Mouse (Mus musculus) limb, embryonic 11.5 days (tissue): ENCODE results near the gene Gpd1. TPM values are rescaled to one million over a fixed set of nuclear protein-coding genes. Genes with fewer than 3 reads are reported as not detected.
"Not testable (repeated sequence)": the region's sequence is repeated elsewhere in the genome, so short reads cannot be mapped to it uniquely, and the experiment has no call there.

Experiments used
- ATAC-seq: fragments of 200-750 bp; cut with Nextera tagmentation; 2 replicates; pipeline ENCODE4 v1.8.0; 2017; ENCODE audit warnings: low read depth; ENCODE audit not compliant: insufficient number of reproducible peaks, low FRiP score, low TSS enrichment
- DNase-seq: peaks from one replicate; pipeline ENCODE4 v3.0.0-alpha.2; 2015; ENCODE audit warnings: low spot score
- H3K27ac ChIP-seq: fragments of 300-500 bp; sonication (generic); replicated peaks from 2 replicates; pipeline ENCODE4 v1.5.1; 2014; ENCODE audit warnings: low read depth, mild to moderate bottlenecking, low read length
- H3K27me3 ChIP-seq: fragments of 300-500 bp; sonication (generic); 2 replicates; pipeline ENCODE4 v1.6.1; 2014; ENCODE audit warnings: mild to moderate bottlenecking, low read length, mixed read lengths; ENCODE audit not compliant: control insufficient read depth, insufficient read depth
- H3K36me3 ChIP-seq: fragments of 300-500 bp; sonication (generic); 2 replicates; pipeline ENCODE4 v1.6.1; 2014; ENCODE audit warnings: mild to moderate bottlenecking, low read length, moderate library complexity, mixed read lengths; ENCODE audit not compliant: control insufficient read depth, insufficient read depth
- H3K4me1 ChIP-seq: fragments of 300-500 bp; sonication (generic); 2 replicates; pipeline ENCODE4 v1.6.1; 2014; ENCODE audit warnings: low read length, mixed read lengths; ENCODE audit not compliant: control insufficient read depth, insufficient read depth
- H3K4me2 ChIP-seq: fragments of 300-500 bp; sonication (generic); 2 replicates; pipeline ENCODE4 v1.6.1; 2014; ENCODE audit warnings: low read depth, mild to moderate bottlenecking, moderate library complexity; ENCODE audit not compliant: severe bottlenecking
- H3K4me3 ChIP-seq: fragments of 300-500 bp; sonication (generic); 2 replicates; pipeline ENCODE4 v1.5.1; 2014; ENCODE audit warnings: low read depth, low read length
- H3K9ac ChIP-seq: fragments of 300-500 bp; sonication (generic); 2 replicates; pipeline ENCODE4 v1.6.1; 2014; ENCODE audit warnings: mild to moderate bottlenecking, low read length
- H3K9me3 ChIP-seq: fragments of 300-500 bp; sonication (generic); 2 replicates; pipeline ENCODE4 v1.6.1; 2016; ENCODE audit warnings: low read length; ENCODE audit not compliant: control insufficient read depth
- WGBS: fragments of 180-500 bp; shearing (Covaris S2); extraction: QIAGEN DNeasy Blood & Tissue Kit; methylation state at CpG from one replicate; pipeline ENCODE4 v1.1.7; 2014; 5-methylcytosine and 5-hydroxymethylcytosine counted together
- polyA plus RNA-seq: library from polyadenylated mRNA; unstranded; fragments of >200 nt; fragmentation: Nextera tagmentation; extraction: Ambion mirVana; gene quantifications from 2 replicates; pipeline ENCODE4 v1.2.1, GENCODE M21; 2014

Gene Gpd1
- polyA plus RNA-seq, 1 experiment from 2014 or later, result 0.27 TPM

- 83% methylated on average over 25 of the region's 25 CpGs for WGBS
These were observed 4.8 kb downstream of the Gpd1 start for GRCm38 (mm10) chr15:99721921-99722743.

GRCm38 (mm10) chr15:99723120-99723514 lies 5.8 kb downstream of the Gpd1 start:
- peak overlapping the region; percentile 8; the same call in 1 of the 2 replicates for H3K27ac ChIP-seq
- peaks cover 19% of the 10 kb centered on the region; the same call in 1 of the 2 replicates for H3K4me1 ChIP-seq
- ATAC-seq (no peak), DNase-seq (no peak)
- peak overlapping the region; percentile 37; the same call in 1 of the 2 replicates for H3K9ac ChIP-seq
- H3K4me3 ChIP-seq, result no peak overlapping the region
- 67% methylated on average over 10 of the region's 10 CpGs for WGBS
- peaks cover 5% of the 10 kb centered on the region for H3K36me3 ChIP-seq
- no peaks in the 10 kb centered on the region for H3K9me3 ChIP-seq
- no peaks in the 10 kb centered on the region for H3K27me3 ChIP-seq
- H3K4me2 ChIP-seq, result no peak overlapping the region

More at GRCm38 (mm10) chr15:99721921-99722743, 4.8 kb downstream of the Gpd1 start:
- Histone ChIP-seq H3K9me3 (no peaks in the 10 kb centered on the region), H3K4me1 (peaks cover 19% of the 10 kb centered on the region; the same call in 1 of the 2 replicates), H3K9ac (no peak overlapping the region), H3K4me3 (no peak overlapping the region), H3K36me3 (no peaks in the 10 kb centered on the region), H3K27me3 (no peaks in the 10 kb centered on the region), H3K4me2 (no peak overlapping the region), H3K27ac (no peak overlapping the region)
- DNase-seq (no peak), ATAC-seq (no peak)

- no peak for ATAC-seq
- H3K9me3 ChIP-seq, result no peaks in the 10 kb centered on the region
- no peaks in the 10 kb centered on the region for H3K27me3 ChIP-seq
- WGBS, result 36% methylated on average over 11 of the region's 11 CpGs
- no peak for DNase-seq
- peaks cover 5% of the 10 kb centered on the region for H3K36me3 ChIP-seq
- H3K4me3 ChIP-seq, result no peak overlapping the region
- H3K9ac ChIP-seq, result peak overlapping the region; percentile 37
- H3K4me1 ChIP-seq, result peaks cover 19% of the 10 kb centered on the region; the same call in 1 of the 2 replicates
- peak overlapping the region; percentile 45; the same call in 1 of the 2 replicates for H3K27ac ChIP-seq
- no peak overlapping the region for H3K4me2 ChIP-seq
These were observed 6.4 kb downstream of the Gpd1 start for GRCm38 (mm10) chr15:99723515-99724291.

- DNase-seq (peak; percentile 67), ATAC-seq (0 out of 2 replicates have a peak, but pooled peaks have one; percentile 19)
- peak overlapping the region; percentile 78 for H3K4me3 ChIP-seq
- peak overlapping the region; percentile 45; the same call in 1 of the 2 replicates for H3K27ac ChIP-seq
- peaks cover 3% of the 10 kb centered on the region; the same call in 1 of the 2 replicates for H3K9me3 ChIP-seq
- peak overlapping the region; percentile 23; the same call in 1 of the 2 replicates for H3K9ac ChIP-seq
- no peaks in the 10 kb centered on the region for H3K27me3 ChIP-seq
- peak overlapping the region; percentile 47 for H3K4me2 ChIP-seq
- 15% methylated on average over 16 of the region's 16 CpGs for WGBS
- H3K4me1 ChIP-seq, result peaks cover 19% of the 10 kb centered on the region; the same call in 1 of the 2 replicates
- H3K36me3 ChIP-seq, result peaks cover 10% of the 10 kb centered on the region
These were observed 7.1 kb downstream of the Gpd1 start for GRCm38 (mm10) chr15:99724292-99725021.

- peaks cover 13% of the 10 kb centered on the region for H3K36me3 ChIP-seq
- peak; percentile 95 for ATAC-seq
These were observed 8.2 kb downstream of the Gpd1 start, which contains the start of gene Cox14 for GRCm38 (mm10) chr15:99725341-99726155. TSS of gene Cox14 (plus strand) at chr15:99725618.

GRCm38 (mm10) chr15:99726549-99726948 lies 9.2 kb downstream of the Gpd1 start:
- no peak overlapping the region for H3K27ac ChIP-seq

More at GRCm38 (mm10) chr15:99725341-99726155, 8.2 kb downstream of the Gpd1 start, which contains the start of gene Cox14:
- Histone ChIP-seq H3K27ac (peak within 1 kb of the TSS; percentile 88), H3K27me3 (no peaks in the 10 kb centered on the region), H3K9me3 (peaks cover 3% of the 10 kb centered on the region; the same call in 1 of the 2 replicates), H3K4me3 (peak within 1 kb of the TSS; percentile 78), H3K4me1 (peaks cover 19% of the 10 kb centered on the region; the same call in 1 of the 2 replicates), H3K9ac (peak within 1 kb of the TSS; percentile 79), H3K4me2 (peak within 1 kb of the TSS; percentile 79)
- WGBS, result under 1% methylated on average over 68 of the region's 68 CpGs
- peak; percentile 97 for DNase-seq

GRCm38 (mm10) chr15:99727039-99727438 lies 9.7 kb downstream of the Gpd1 start:
- DNase-seq, H3K27ac ChIP-seq, H3K4me2 ChIP-seq, H3K27me3 ChIP-seq, H3K9me3 ChIP-seq, ATAC-seq, H3K9ac ChIP-seq, H3K4me3 ChIP-seq: not testable (repeated sequence)
- peaks cover 19% of the 10 kb centered on the region; the same call in 1 of the 2 replicates for H3K4me1 ChIP-seq
- WGBS, result 96% methylated on average over 4 of the region's 5 CpGs
- H3K36me3 ChIP-seq, result peaks cover 13% of the 10 kb centered on the region

More at GRCm38 (mm10) chr15:99726549-99726948, 9.2 kb downstream of the Gpd1 start:
- DNase-seq, result no peak
- 79% methylated on average over 2 of the region's 2 CpGs for WGBS
- Histone ChIP-seq H3K4me2 (peak overlapping the region; percentile 79), H3K36me3 (peaks cover 13% of the 10 kb centered on the region), H3K9ac (no peak overlapping the region; the same call in 1 of the 2 replicates), H3K4me3 (peak overlapping the region; percentile 78), H3K9me3 (peaks cover 3% of the 10 kb centered on the region; the same call in 1 of the 2 replicates), H3K4me1 (peaks cover 19% of the 10 kb centered on the region; the same call in 1 of the 2 replicates), H3K27me3 (no peaks in the 10 kb centered on the region)
- no peak for ATAC-seq
